Mouse (Mus musculus): Measurements from ENCODE around the gene Mrgprd.

DNA sequence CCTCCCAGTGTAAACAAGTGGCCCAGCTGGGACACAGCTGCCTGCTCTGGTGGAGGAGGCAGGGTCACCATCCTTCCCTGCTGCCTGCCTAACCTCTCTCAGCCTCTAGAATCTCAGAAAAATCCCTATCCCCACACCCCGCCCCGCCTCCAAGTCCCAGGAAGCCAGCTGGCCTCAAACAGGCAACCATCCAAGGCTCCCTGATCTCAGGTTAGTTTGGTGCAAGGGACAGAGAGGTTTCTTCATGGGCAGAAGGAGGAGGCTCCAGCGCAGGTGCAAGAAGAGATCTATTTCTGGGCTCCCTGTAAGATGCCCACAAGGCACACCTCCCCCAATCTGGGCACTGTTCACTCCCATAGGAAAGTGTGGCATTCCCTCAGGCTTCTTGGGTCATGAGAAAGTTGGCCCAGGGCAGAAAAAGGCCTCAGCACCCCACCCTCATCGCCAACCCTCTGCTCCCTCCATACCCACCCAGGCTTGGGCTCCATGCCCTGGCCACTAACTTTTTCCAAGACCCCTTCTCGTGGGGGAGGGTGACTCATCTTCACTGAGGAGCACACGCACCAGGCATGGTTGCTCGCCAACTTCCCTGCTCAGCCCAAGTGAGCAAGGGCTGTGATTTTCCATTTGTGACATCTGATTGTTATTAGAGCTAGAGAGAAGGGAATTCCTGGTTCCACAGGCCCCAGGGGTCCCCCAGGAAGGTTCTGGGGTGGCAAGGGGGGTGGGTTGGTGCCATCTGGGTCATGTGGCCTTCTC, 14.9 kb upstream of the Mrgprd start:
- TF ChIP-seq CTCF (IDR thresholded peaks at IDR 0.05), result no peak
- TF ChIP-seq EP300 (IDR thresholded peaks at IDR 0.05), result no peak
